Mouse (Mus musculus): ENCODE results near the gene Pip4p1. TPM values are rescaled to one million over a fixed set of nuclear protein-coding genes. Genes with fewer than 3 reads are reported as not detected.
"Not testable (repeated sequence)": the region's sequence is repeated elsewhere in the genome, so short reads cannot be mapped to it uniquely, and the experiment has no call there.

Gene Pip4p1
- polyA plus RNA-seq (2017; shearing (Covaris generic)), result 1 to 10 TPM; 3.6 to 4.1 TPM

GRCm38 (mm10) chr14:50930754-50931492 lies at the start of gene Pip4p1, which contains the start of gene Pnp:
Gene Pip4p1, minus strand, starts transcription at chr14:50930856.
Gene Pnp, plus strand, starts transcription at chr14:50931082.
- peak; percentile 94 for ATAC-seq

- ATAC-seq, result no peak
These were observed 49.0 kb upstream of the Pip4p1 start for GRCm38 (mm10) chr14:50979631-50980030.

- ATAC-seq, result not testable (repeated sequence)
These were observed 47.8 kb upstream of the Pip4p1 start for GRCm38 (mm10) chr14:50978451-50978850.

DNA sequence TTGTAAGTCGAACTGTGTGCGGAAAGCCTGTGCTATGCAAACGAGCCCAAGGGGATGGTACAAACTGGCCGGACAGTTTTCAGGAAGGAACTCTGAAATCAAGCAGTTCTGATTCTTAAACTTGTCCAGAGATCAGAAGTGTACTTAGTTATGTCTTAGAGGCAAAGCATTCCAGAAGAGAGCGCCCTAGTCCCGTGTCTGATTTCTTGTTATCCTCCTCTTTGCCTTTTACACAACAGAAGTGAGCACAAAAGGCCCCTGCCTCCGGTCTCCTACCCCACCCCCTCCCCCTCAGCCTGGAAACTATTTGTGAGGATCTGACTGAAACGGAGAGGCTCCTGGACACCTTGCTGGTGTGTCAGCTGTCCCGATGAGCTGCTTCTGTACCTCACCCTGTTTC lies 46.0 kb upstream of the Pip4p1 start:
- ATAC-seq, result no peak

GRCm38 (mm10) chr14:50975001-50975400 lies 44.3 kb upstream of the Pip4p1 start:
- no peak for ATAC-seq

- ATAC-seq, result no peak
These were observed 43.0 kb upstream of the Pip4p1 start for GRCm38 (mm10) chr14:50973700-50974099.

DNA sequence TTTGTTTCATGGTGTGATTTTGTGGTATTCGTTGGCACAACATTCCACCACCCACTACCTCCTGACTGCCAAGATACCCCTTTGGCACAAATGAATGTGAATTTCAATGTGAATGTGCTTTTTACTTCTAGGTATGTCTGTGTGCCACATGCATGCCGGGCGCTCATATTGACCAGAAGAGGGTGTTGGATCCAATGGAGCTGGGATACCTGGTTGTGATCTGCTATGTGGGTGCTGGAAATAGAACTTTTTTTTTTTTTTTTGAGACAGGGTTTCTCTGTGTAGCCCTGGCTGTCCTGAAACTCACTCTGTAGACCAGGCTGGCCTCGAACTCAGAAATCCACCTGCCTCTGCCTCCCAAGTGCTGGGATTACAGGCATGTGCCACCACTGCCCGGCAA lies 42.4 kb upstream of the Pip4p1 start:
- ATAC-seq, result not testable (repeated sequence)

DNA sequence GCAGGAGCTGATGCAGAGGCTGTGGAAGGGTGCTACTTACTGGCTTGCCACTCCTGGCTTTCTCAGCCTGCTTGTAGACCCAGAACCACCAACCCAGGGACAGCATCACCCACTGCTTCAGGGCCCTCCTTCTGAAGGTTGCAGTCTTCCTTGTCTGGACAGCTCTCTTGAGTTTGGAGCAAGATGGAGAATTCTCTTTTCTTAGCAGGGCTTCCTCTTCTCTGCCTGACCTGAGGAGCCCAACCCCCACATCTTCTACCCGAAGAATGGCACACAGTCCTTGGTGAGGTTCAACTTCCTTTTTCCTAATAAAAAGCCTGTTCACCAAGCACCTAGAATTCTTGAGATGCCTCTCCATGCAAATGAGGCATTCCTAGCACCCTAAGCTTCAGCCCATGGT lies 40.2 kb upstream of the Pip4p1 start:
- no peak for ATAC-seq

- no peak for ATAC-seq
These were observed 39.2 kb upstream of the Pip4p1 start for GRCm38 (mm10) chr14:50969558-50970544.

- no peak for ATAC-seq
These were observed 38.4 kb upstream of the Pip4p1 start for GRCm38 (mm10) chr14:50969041-50969440.

DNA sequence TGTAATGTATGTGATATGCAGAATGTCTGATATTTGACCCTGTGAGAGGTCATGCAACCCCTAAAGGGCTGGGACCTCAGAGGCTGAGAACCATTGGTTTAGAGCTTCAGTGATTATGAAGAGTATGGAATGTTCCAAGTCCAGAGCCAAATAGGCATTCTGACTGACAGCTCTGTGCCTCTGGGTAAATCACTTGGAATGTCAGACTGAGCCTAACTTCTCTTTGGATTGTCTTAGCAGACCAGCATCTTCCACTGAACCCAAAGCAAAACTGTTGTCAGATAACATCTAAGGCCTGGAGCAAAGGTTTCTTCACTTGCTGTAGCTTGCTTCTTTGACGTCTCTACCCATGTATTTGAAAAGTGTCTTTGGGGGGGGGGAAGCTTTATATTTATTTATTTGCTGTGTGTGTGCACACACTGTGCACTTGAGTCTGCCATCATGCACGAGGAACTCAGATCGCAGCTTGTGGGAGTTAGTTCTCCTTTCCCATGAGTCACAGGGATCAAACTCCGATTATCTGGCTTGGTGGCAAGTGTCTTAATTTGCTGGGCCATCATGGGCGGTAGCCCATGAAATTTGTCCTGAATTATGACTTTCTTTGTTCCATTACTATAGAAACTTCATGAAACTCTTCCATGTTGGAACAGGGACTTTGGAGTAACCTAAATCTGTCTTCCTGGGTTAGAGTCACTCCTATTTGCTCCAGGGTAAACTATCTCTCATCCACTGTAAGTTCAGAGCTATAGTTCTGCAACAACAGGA lies 37.7 kb upstream of the Pip4p1 start:
- ATAC-seq, result no peak

- not testable (repeated sequence) for ATAC-seq
These were observed 27.8 kb upstream of the Pip4p1 start for GRCm38 (mm10) chr14:50958289-50958995.

DNA sequence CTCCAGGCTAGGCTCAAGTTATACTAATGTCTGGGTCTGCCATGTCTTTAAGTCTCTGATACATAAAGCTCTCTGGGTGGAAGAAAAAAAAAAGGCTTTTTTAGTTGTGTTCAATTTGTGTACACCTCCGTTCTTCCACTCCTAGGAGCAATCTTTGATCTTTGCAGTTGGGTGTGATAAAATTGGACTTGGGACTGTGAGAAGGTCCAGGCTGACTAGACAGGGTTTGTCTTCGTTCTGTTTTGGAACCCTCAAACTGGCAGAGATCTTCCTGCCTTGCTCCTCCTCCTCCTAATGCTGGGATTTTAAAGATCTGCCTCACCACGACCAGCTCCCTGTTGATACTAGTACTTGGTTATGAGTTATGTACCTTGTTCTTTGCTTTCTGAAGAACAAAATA lies 26.5 kb upstream of the Pip4p1 start:
- not testable (repeated sequence) for ATAC-seq

DNA sequence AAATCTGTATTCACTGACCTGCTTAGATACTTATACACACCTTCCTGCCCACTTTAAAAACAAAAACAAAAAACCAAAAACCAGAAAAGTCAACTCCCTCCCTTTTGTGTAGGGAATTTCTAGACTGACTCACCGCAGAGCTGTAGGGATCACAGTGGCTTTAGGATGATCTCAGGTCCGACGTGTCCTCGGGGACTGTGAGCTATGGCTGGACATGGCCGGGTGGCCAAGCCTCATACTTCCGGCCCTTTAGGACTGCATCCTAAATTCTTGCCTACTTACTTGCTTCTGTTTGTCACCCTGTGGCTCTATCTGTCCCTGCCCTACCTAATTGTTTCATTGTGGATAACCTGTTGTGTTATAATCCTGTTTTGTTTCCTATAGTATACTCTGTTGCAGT lies 26.1 kb upstream of the Pip4p1 start:
- not testable (repeated sequence) for ATAC-seq

DNA sequence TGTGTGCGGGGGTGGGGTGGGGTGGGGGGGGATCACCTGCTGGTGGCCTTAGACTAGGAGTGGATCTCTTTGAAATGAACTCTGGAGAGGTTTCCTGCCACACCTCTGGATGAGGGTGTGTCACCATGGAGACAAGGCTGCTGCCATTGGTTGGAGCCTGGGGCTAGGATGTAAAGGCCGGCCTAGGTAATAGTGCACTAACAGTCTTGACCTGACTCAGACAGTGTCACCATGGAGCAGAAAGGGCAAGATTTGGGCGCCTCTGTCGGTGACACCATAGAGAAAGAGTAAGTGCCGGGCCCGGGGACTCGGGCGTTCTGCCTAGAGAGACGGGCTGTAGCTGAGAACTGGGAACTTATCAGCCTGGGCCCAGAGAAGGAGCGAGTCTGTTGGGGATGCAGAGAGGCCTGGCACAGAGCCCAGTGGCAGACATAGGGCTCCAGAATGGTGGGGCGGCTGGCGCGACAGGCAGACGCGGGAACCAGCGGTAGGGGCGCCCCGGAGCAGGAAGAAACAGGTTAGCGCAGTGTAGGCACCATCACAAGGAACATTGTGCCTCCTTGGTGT lies 25.4 kb upstream of the Pip4p1 start, which contains the start of gene Pnp2:
Gene Pnp2, plus strand, starts transcription at position 51 of the 567 bp plus-strand sequence.
- peak; percentile 89 for ATAC-seq

DNA sequence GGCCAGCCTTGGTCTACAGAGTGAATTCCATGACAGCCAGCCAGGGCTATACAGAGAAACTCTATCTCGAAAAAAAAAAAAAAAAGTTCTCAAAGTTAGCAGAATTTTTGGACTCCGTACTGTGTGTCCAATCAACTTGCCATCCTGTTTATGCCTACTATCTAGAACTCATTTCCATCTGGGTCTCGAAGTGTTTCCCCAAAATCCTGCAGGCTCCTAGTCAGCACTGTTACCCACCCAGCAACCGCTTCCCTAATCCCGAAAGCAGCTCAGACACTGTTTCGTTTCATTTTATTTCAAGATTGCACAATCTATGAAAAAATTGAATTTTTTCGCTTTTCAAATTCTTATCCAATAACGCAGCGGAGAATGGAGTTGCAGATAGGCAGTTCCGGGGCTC lies 24.8 kb upstream of the Pip4p1 start:
- no peak for ATAC-seq

DNA sequence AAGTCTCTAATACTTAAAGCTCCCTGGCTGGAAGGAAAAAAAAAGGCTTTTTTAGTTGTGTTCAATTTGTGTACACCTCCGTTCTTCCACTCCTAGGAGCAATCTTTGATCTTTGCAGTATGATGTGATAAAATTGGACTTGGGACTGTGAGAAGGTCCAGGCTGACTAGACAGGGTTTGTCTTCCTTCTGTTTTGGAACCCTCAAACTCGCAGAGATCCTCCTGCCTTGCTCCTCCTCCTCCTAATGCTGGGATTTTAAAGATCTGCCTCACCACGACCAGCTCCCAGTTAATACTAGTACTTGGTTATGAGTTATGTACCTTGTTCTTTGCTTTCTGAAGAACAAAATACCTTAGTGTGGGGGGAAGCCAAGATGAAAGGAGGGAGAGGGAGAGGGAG lies 14.9 kb upstream of the Pip4p1 start:
- ATAC-seq, result not testable (repeated sequence)

DNA sequence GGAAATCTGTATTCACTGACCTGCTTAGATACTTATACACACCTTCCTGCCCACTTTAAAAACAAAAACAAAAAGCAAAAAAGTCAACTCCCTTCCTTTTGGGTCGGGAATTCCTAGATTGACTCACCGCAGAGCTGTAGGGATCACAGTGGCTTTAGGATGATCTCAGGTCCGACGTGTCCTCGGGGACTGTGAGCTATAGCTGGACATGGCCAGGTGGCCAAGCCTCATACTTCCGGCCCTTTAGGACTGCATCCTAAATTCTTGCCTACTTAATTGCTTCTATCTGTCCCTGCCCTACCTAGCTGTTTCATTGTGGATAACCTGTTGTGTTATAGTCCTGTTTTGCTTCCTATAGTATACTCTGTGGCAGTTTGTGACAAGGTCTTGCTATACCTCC lies 14.4 kb upstream of the Pip4p1 start:
- not testable (repeated sequence) for ATAC-seq

GRCm38 (mm10) chr14:50944668-50945033 lies 14.0 kb upstream of the Pip4p1 start:
- peak; percentile 88 for ATAC-seq

GRCm38 (mm10) chr14:50943932-50944667 lies 13.4 kb upstream of the Pip4p1 start, which contains the start of gene Gm49342:
Gene Gm49342, plus strand, starts transcription at chr14:50944517.
- ATAC-seq, result peak; percentile 92

- ATAC-seq, result peak; percentile 69
These were observed 8.3 kb upstream of the Pip4p1 start for GRCm38 (mm10) chr14:50938940-50939339.

All from activated CD4-positive, CD25-positive, alpha-beta regulatory T cell, adult 4 months (primary cell).